Mouse (Mus musculus): ENCODE results near the gene Ank2.
"Not testable (repeated sequence)": the region's sequence is repeated elsewhere in the genome, so short reads cannot be mapped to it uniquely, and the experiment has no call there.

Gene Ank2

DNA sequence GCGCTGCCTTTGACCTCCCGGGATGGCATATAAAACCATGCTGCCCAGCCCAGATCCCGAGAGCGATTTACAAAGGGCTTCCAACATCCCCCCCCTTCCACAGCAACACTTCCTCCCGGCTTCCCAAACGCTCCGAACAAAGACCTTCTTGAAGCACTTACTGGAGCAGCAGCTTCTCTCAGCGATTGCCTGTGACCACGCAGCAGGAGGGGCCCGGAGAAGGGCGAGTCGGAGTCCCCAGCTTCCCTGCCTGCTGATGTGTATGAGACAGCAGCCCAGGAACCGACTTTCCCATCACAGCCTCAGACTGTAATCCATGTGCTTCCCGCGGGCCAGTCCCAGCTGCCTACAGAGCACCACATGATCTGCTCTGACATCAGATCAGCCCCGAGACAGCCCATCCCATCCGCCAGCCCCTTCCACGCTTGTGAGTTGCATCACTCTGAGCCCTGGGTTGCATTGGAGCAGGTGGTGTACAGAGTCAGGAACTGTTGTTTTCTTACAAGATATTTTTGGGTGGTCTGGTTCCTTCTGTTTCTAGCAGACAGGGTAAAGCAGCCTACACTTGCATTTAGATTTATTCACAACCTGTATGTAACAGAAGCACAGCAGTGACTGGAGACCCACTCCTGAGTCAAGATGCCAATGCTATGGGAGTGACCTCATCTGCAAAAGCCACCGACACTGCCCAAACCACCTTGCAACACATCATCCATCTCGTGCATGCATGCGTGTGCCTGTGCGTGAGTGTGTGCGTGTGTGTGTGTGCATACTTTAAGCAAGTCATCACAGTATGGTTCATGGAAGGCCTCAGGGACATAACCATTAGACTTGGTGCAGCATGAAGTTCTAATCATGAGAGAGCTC, 90.2 kb downstream of the Ank2 start:
- DNase-seq = peak; percentile 69 to 70

DNA sequence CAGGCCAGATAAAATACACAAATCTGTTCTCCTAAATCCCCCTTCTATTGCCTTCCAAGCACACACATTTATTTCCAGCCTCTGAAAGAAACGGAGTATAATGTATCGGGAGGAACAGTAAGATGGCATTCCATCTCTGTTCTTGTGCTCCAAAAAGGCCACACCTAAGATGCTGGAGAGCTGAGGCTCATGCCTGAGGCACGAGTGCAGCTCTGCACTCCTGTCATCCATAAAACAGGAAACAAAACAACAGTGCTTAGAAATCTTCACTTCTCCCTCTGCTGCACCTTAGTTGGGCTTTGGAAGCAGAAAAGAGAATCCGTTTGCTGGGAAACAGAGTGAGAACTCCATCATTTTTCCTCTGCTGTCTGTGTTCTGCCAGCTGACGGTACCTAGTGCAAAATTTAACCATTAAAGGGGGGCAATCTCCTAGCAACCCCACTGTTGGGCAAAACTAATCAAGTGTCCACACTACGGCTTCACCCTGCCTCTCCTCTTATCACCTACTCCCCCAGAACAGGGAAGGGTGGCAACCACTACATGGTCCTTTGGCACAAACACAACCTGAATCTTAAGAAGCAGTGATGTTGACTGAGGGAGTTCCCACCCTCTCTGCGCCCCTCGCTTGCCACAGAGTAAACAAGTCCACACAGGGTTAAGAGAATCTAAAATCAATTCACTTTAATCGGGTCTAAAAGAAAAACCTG, 91.1 kb downstream of the Ank2 start:
- peak in 1 of 2 experiments; percentile 15 for DNase-seq

DNA sequence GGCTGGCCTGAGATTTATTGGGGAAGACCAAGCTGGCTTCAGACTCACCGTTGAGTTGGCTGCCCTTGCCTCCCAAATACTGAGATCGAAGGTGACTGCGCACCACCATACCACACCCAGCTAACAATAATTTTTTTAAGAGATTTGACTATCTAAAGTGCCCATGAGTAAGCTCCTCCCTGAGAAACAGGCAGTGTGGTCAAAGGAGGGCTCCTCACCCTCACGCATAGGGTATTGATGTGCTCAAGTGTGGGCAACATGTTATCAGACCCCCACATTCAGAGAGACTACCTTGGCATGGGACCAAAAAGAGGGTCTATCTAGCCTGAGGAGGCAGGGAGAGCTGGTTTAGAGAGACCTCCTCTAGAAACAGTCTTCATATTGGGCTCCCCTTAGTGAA, 92.3 kb downstream of the Ank2 start:
- no peak for DNase-seq

GRCm38 (mm10) chr3:127404371-127404770, 94.8 kb downstream of the Ank2 start:
- DNase-seq = no peak

GRCm38 (mm10) chr3:127400976-127401375, 98.2 kb downstream of the Ank2 start:
- no peak for DNase-seq

DNA sequence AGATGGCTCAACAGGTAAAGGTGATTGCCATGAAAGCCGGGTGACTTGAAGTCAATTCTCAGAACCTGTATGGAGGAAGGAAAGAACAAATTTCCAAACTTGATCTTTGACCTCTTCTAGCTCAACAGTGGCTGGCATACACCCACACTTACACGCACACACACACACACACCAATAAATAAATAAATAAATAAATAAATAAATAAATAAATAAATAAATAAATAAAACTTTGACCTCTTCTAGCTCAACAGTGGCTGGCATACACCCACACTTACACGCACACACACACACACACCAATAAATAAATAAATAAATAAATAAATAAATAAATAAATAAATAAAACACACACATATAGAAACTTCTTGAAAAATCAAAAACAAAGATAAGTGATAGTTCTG, 98.7 kb downstream of the Ank2 start:
- not testable (repeated sequence) for DNase-seq

- no peak for DNase-seq
Measured at GRCm38 (mm10) chr3:127397774-127398173, 101.4 kb downstream of the Ank2 start.

DNA sequence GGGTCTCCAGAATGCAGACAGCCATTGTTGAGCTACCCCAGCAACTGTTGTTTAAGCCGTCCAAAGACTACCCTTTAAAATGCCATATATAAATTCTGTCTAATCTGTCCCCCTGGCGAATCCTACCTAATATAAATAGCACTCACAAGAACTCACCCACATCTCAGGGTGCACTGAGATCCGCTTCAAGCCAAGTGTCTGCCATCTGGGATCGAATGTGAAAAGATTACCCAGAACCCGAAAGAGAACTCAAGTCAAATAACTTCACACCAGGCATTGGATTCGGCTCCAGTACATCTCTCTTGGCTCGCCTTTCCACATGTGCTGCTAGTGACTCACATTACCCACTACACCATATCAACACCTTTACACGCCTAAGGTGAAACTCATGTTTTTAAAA, 103.9 kb downstream of the Ank2 start:
- no peak for DNase-seq

GRCm38 (mm10) chr3:127387016-127387517, 112.1 kb downstream of the Ank2 start:
- DNase-seq = peak in 1 of 2 experiments; percentile 12

DNA sequence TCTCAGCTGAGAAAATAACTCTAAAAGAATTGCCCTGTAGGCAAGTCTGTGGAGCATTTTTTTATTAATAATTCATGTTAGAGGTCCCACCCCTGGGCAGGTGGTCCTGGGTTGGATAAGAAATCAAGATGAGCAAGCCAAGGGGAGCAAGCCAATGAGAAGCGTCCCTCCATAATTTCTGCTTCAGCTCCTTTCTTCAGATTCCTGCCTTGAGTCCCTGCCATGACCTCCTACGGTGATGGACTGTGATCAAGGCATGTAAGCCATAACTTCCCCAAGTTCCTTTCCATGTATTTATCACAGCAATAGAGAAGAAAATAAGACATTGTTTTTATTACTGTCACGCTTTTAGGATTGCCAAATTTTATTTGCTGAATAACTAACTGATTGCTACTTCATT, 115.9 kb downstream of the Ank2 start:
- DNase-seq = no peak

- DNase-seq = no peak
Measured at GRCm38 (mm10) chr3:127376901-127377460, 122.2 kb downstream of the Ank2 start.

DNA sequence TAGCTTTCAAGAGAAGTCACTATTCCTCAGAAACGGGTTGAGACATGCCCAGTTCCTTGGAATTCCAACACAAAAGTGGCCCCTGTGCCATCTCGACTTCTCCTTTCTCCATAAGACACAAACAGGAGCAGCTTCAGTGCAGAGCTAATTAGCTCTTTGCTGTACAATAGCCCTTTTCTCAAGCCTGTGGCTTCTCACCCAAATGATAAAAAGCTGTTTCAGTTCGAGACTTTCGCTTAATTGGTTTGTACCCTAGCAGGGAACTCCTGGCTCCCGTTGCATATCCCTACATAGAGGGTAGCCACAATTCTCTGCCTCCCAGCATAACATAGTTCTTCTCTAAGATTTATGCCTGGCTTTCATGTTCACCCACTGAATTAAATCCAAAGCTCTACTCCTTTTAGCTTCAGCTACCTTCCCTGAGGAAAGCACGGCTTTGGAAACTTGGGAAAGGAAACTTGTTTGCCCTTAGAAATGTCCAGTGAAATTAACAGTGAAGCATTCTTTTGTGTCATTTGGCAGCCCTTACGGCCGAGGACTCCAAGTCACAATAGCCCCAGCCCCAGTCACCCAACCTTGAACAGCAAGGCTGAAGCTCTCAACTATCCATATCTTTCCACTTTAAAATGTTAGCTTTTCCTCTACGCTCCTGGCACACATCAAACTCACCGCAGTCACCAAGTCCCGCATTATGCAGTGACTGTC, 123.0 kb downstream of the Ank2 start:
- no peak for DNase-seq

GRCm38 (mm10) chr3:127374190-127374710, 124.9 kb downstream of the Ank2 start:
- DNase-seq = no peak

DNA sequence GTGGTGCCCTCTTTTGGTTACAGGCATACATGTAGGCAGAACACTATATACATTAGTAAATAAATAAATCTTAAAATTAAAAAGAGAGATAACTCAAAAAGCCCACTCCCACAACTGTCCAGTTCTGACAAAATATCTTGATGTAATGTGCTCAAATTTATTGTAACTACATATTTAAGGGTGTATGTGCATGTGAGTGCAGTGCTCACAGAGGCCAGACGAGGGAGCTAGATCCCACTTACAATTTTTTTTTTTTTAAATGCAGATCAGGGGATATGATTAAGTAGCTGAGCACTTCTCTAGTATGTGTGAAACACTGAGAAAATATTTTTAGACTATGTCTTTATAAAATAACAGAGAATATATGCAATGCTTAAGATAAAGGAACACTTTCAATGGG, 127.4 kb downstream of the Ank2 start:
- no peak for DNase-seq

DNA sequence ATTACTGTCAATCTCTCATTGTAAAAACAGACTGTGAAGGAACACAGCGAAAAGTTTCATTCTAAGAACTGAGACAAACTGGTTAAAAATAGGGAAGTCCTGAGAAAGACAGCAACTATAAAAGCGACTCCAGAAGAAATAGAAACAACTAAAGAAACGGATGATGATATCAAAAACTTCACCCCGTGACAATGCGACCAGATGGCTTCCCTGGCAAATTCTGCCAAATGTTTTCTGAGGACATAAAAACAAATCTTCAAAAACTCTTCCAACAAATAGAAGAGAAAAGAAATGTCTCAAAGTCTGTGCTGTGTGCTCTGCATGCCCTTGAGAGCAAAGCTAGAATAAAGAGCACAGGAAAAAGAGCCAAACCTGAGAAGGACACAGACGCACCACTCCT, 129.6 kb downstream of the Ank2 start:
- DNase-seq = no peak

GRCm38 (mm10) chr3:127367450-127367849, 131.7 kb downstream of the Ank2 start:
- no peak for DNase-seq

DNA sequence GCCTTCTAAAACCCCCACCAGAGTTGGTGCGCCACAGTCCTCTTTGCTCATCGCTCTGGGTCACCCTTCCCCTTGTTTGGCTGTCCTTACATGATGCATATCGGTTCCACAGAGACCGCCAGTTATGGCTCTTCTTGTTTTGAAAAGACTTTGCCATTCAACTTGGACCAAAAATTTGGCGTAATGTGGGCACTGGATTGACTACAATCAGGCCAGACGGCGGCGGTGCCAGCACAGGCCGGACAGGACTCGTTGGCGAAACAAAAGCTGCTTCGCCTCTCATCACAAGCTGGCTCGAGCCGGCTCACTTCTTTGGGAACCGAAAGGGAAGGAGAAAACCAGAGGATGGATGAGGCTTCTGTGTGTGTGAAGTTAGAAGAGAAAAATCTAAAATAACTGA, 135.6 kb downstream of the Ank2 start:
- peak; percentile 38 to 40 for DNase-seq

- DNase-seq = no peak
Measured at GRCm38 (mm10) chr3:127362611-127363393, 136.3 kb downstream of the Ank2 start.

GRCm38 (mm10) chr3:127361846-127362245, 137.3 kb downstream of the Ank2 start:
- DNase-seq = no peak

DNA sequence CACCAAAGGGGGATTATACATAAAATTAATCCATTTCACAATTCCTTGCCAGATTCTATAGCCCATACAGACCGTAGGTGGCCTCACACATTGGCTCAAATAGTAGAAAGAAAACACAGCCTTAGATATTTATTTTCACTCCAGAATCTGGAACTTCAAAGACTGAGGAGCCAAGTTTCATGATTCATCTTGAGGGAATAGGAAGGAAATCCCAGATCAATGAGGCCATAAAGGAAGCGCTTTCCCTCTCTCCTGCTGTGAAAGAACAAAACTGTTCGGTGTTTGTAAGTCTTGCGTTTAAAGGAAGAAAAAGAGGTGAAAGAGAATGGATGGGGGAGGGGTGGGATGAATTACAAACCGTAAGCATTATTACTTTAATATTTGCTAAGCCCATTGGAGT, 137.8 kb downstream of the Ank2 start:
- no peak for DNase-seq

GRCm38 (mm10) chr3:127355252-127355651, 143.9 kb downstream of the Ank2 start:
- DNase-seq = no peak

Data from cerebellum, postnatal 36 days (tissue).